Mouse (Mus musculus) olfactory bulb, adult 2 months (tissue): Measurements from ENCODE around the gene Gm21964. TPM values are rescaled to one million over a fixed set of nuclear protein-coding genes. Genes with fewer than 3 reads are reported as not detected.

Experiments
- H3K27ac ChIP-seq: fragments of 200-500 bp; 2 replicates; pipeline ENCODE4 v1.5.1; 2012; ENCODE audit warnings: low read depth, low read length; ENCODE audit not compliant: insufficient read depth
- H3K4me1 ChIP-seq: fragments of 200-500 bp; 2 replicates; pipeline ENCODE4 v1.6.1; 2012; ENCODE audit warnings: low read length; ENCODE audit not compliant: control insufficient read depth, insufficient read depth
- H3K4me3 ChIP-seq: fragments of 200-500 bp; 2 replicates; pipeline ENCODE4 v1.5.1; 2012; ENCODE audit warnings: mild to moderate bottlenecking, low read depth, low read length, moderate library complexity; ENCODE audit not compliant: insufficient read depth
- CTCF ChIP-seq: fragments of 200-500 bp; IDR thresholded peaks from 2 replicates; pipeline ENCODE4 v1.5.1; 2012; ENCODE audit warnings: low read depth, mild to moderate bottlenecking, low read length, moderate library complexity; ENCODE audit not compliant: insufficient read depth
- POLR2A ChIP-seq: fragments of 200-500 bp; IDR thresholded peaks from 2 replicates; pipeline ENCODE4 v1.6.1; 2012; ENCODE audit warnings: mild to moderate bottlenecking, low read depth, low read length, moderate library complexity; ENCODE audit not compliant: insufficient read depth
- WGBS: fragments of 180-500 bp; shearing (Covaris S2); methylation state at CpG from one replicate; pipeline ENCODE4 v1.1.7; 2018; 5-methylcytosine and 5-hydroxymethylcytosine counted together
- polyA plus RNA-seq: library from polyadenylated mRNA; stranded (reverse); fragments of >200 nt; gene quantifications from 2 replicates; pipeline ENCODE4 v1.2.4, GENCODE M21; 2012; ENCODE audit warnings: low replicate concordance; ENCODE audit not compliant: missing spikeins, insufficient read depth, insufficient read length

Gene Gm21964
- polyA plus RNA-seq, 1 experiment: not detected

DNA sequence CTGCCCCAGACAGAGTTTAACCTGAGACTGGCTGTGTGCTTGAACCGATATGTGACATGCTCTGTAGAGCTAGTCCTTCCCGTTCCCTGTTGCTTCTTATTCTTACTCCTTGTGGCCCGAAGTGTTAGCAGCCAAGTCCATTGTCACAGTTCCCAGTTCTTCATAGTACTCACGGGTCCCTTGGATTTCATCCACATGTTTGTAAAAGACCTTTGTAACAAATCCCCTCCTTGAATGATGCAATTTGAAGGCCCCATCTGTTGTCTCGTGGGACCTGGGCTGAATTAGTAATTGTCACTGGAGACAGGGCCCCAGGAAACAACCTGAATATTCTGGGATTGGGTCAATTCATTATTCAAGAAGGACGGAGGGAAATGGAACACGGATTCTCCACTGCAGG lies 34.5 kb downstream of the Gm21964 start:
- Histone ChIP-seq H3K4me3 (no peak overlapping the region), H3K4me1 (no peaks in the 10 kb centered on the region), H3K27ac (no peak overlapping the region)
- WGBS: 54% methylated on average over 7 of the region's 7 CpGs
- TF ChIP-seq CTCF: no peak
- no peak for TF ChIP-seq POLR2A

DNA sequence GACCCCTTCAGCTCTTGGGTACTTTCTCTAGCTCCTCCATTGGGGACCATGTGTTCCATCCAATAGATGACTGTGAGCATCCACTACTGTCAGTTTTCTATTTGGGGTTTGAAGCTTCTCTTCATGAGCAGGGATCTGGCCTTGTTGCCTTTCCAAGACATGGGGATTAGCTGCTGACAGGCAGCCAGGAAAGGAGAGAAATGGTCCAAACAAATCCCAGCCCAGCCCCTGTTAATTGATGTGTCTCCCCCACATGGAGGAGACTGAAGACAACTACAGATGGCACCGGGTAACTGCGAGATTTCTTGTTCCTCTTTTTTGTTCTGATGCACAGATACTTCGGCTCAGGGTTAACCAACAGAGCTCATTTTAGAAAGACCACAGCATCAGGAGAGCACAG lies 39.1 kb downstream of the Gm21964 start:
- 76% methylated on average over 3 of the region's 3 CpGs for WGBS
- TF ChIP-seq CTCF (no peak), POLR2A (no peak)
- H3K4me3 ChIP-seq: no peak overlapping the region
- H3K4me1 ChIP-seq: no peaks in the 10 kb centered on the region
- H3K27ac ChIP-seq: no peak overlapping the region

DNA sequence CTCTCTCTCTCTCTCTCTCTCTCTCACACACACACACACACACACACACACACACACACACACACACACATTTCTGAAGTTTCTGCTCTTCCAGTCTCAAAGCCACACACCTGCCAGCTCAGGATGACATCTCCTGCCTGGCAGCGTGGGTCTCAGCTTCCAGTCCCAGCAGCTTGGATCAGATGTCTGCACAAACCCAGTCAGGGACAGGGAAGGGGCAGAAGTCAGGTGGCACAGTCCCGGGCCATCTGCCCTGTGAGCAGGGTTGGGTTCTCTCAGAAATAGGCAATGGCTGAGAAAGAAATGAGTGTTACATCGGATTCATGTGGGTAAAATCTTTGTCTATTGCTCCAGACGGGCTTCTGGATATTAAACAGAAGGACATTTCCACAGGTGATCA lies 39.8 kb downstream of the Gm21964 start:
- no peak overlapping the region for H3K27ac ChIP-seq
- H3K4me3 ChIP-seq: no peak overlapping the region
- H3K4me1 ChIP-seq: no peaks in the 10 kb centered on the region
- WGBS: 75% methylated on average over 4 of the region's 4 CpGs
- TF ChIP-seq CTCF (no peak), POLR2A (no peak)

DNA sequence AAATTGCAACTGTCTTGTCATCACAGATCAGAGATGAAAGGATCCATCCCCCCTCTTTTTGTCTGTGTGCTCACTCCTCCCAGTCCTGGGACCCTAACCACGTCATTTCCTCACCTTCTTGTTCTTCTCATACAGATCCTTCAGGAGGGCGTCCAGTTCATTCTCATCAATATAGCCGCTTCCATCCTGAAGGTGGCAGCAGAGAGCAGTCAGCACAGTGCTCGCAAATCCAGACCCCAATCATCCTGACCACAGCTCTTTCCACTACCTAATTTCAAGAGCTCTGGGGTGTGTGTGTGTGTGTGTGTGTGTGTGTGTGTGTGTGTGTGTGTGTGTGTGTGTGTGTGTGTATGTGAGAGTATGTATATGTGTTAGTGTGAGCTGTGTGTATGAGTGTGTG lies 44.5 kb downstream of the Gm21964 start:
- Histone ChIP-seq H3K4me1 (no peaks in the 10 kb centered on the region), H3K4me3 (no peak overlapping the region), H3K27ac (no peak overlapping the region)
- 1% methylated on average over 4 of the region's 4 CpGs for WGBS
- TF ChIP-seq CTCF: peak; percentile 64
- no peak for TF ChIP-seq POLR2A

DNA sequence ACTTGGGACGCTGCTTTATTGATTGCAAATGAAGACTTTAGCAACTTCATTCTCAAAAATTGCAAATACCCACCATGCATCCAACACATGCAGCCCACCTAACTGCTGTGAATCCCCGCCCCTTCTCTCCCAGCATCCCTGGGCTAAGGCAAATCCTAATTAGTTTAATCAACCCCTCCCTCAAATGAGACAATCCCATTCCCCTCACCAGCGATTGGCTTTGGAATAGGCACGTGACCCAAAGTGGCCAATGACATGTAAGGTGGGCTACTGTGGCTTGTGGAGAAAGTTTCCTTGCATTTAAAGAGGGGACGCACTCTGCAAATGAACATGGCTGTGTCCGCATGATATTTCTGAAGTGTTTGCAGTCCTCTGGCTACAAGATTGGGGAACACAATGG lies 51.9 kb downstream of the Gm21964 start:
- no peak for TF ChIP-seq CTCF
- TF ChIP-seq POLR2A: no peak
- WGBS: 69% methylated on average over 6 of the region's 6 CpGs
- Histone ChIP-seq H3K4me3 (no peak overlapping the region), H3K27ac (no peak overlapping the region), H3K4me1 (peaks cover 4% of the 10 kb centered on the region; the same call in 1 of the 2 replicates)

Other genes with a start within 250 kb of the Gm21964 start
- gene Phlpp2, start 232.7 kb upstream of the Gm21964 start, polyA plus RNA-seq: not detected in 2 replicates
- not detected in 2 replicates for gene Marveld3, start 139.0 kb upstream of the Gm21964 start, polyA plus RNA-seq
- not detected in 2 replicates for gene Tat, start 110.8 kb upstream of the Gm21964 start, polyA plus RNA-seq
- not detected in 2 replicates for gene Chst4, start 61.5 kb upstream of the Gm21964 start, polyA plus RNA-seq
- gene Zfp612, start 21.5 kb upstream of the Gm21964 start, polyA plus RNA-seq: not detected in 2 replicates
- gene Gm17720, start 1.5 kb downstream of the Gm21964 start, polyA plus RNA-seq: not detected in 2 replicates
- gene Calb2, start 67.0 kb downstream of the Gm21964 start, polyA plus RNA-seq: not detected in 2 replicates
- gene Cmtr2, start 114.5 kb downstream of the Gm21964 start, polyA plus RNA-seq: not detected in 2 replicates
- gene Hydin, start 165.8 kb downstream of the Gm21964 start, polyA plus RNA-seq: not detected in 2 replicates